Mouse (Mus musculus) forebrain, embryonic 13.5 days (tissue): Measurements from ENCODE around the gene Slc34a1. TPM values are rescaled to one million over a fixed set of nuclear protein-coding genes. Genes with fewer than 3 reads are reported as not detected.
A peak's percentile ranks its signal among the peaks of the same experiment; 100 is the strongest.
"Not testable (repeated sequence)": the region's sequence is repeated elsewhere in the genome, so short reads cannot be mapped to it uniquely, and the experiment has no call there.

ENCODE experiments used
- ATAC-seq: fragments of 200-750 bp; cut with Nextera tagmentation; 2 replicates; pipeline ENCODE4 v1.8.0; 2017
- H3K27ac ChIP-seq: fragments of 300-500 bp; sonication (generic); 2 replicates; pipeline ENCODE4 v1.5.1; 2015; ENCODE audit warnings: inconsistent platforms, mild to moderate bottlenecking, moderate library complexity
- H3K27me3 ChIP-seq: fragments of 300-500 bp; sonication (generic); 2 replicates; pipeline ENCODE4 v1.6.1; 2015; ENCODE audit warnings: mild to moderate bottlenecking, inconsistent platforms
- H3K36me3 ChIP-seq: fragments of 300-500 bp; sonication (generic); 2 replicates; pipeline ENCODE4 v1.6.1; 2015; ENCODE audit warnings: mild to moderate bottlenecking, inconsistent platforms; ENCODE audit not compliant: poor library complexity, severe bottlenecking
- H3K4me1 ChIP-seq: fragments of 300-500 bp; sonication (generic); 2 replicates; pipeline ENCODE4 v1.6.1; 2015; ENCODE audit warnings: inconsistent platforms
- H3K4me2 ChIP-seq: fragments of 300-500 bp; sonication (generic); 2 replicates; pipeline ENCODE4 v1.6.1; 2015; ENCODE audit warnings: inconsistent platforms, mild to moderate bottlenecking, moderate library complexity
- H3K4me3 ChIP-seq: fragments of 300-500 bp; sonication (generic); 2 replicates; pipeline ENCODE4 v1.5.1; 2015; ENCODE audit warnings: mild to moderate bottlenecking, inconsistent platforms
- H3K9ac ChIP-seq: fragments of 300-500 bp; sonication (generic); 2 replicates; pipeline ENCODE4 v1.6.1; 2015; ENCODE audit warnings: mild to moderate bottlenecking, inconsistent platforms
- H3K9me3 ChIP-seq: fragments of 300-500 bp; sonication (generic); replicated peaks from 2 replicates; pipeline ENCODE4 v1.6.1; 2016; ENCODE audit warnings: inconsistent platforms
- WGBS: fragments of 180-500 bp; shearing (Covaris S2); methylation state at CpG from one replicate; pipeline ENCODE4 v1.1.7; 2015; 5-methylcytosine and 5-hydroxymethylcytosine counted together
- polyA plus RNA-seq: library from polyadenylated mRNA; unstranded; fragments of >200 nt; fragmentation: Nextera tagmentation; extraction: Ambion mirVana; gene quantifications from 2 replicates; pipeline ENCODE4 v1.2.1, GENCODE M21; 2015

Slc34a1 gene
- polyA plus RNA-seq, 1 experiment from 2014 or later: not detected

GRCm38 (mm10) chr13:55429226-55429888, 31.4 kb downstream of the Slc34a1 start:
- H3K27ac ChIP-seq: no peak overlapping the region
- no peaks in the 10 kb centered on the region for H3K27me3 ChIP-seq
- H3K4me2 ChIP-seq: no peak overlapping the region
- WGBS: 80% methylated on average over 12 of the region's 12 CpGs
- no peak overlapping the region for H3K9ac ChIP-seq
- no peak overlapping the region for H3K4me3 ChIP-seq
- no peaks in the 10 kb centered on the region for H3K9me3 ChIP-seq
- no peak for ATAC-seq
- no peaks in the 10 kb centered on the region for H3K36me3 ChIP-seq
- H3K4me1 ChIP-seq: no peaks in the 10 kb centered on the region

GRCm38 (mm10) chr13:55430566-55430965, 32.6 kb downstream of the Slc34a1 start:
- Histone ChIP-seq H3K4me1 (no peaks in the 10 kb centered on the region), H3K4me3 (no peak overlapping the region), H3K9me3 (no peaks in the 10 kb centered on the region), H3K36me3 (no peaks in the 10 kb centered on the region), H3K27me3 (no peaks in the 10 kb centered on the region), H3K4me2 (no peak overlapping the region), H3K27ac (no peak overlapping the region), H3K9ac (no peak overlapping the region)
- WGBS: 93% methylated on average over 2 of the region's 2 CpGs
- no peak for ATAC-seq

GRCm38 (mm10) chr13:55431889-55432685, 34.1 kb downstream of the Slc34a1 start:
- no peaks in the 10 kb centered on the region for H3K36me3 ChIP-seq
- no peak overlapping the region for H3K4me3 ChIP-seq
- no peaks in the 10 kb centered on the region for H3K9me3 ChIP-seq
- no peak overlapping the region for H3K27ac ChIP-seq
- H3K27me3 ChIP-seq: no peaks in the 10 kb centered on the region
- no peak overlapping the region for H3K4me2 ChIP-seq
- ATAC-seq: no peak
- no peaks in the 10 kb centered on the region for H3K4me1 ChIP-seq
- no peak overlapping the region for H3K9ac ChIP-seq
- 78% methylated on average over 10 of the region's 10 CpGs for WGBS

GRCm38 (mm10) chr13:55437111-55437629, 39.2 kb downstream of the Slc34a1 start:
- not testable (repeated sequence) for H3K4me2 ChIP-seq, H3K27ac ChIP-seq, H3K27me3 ChIP-seq, H3K4me1 ChIP-seq, H3K4me3 ChIP-seq, H3K9me3 ChIP-seq, H3K9ac ChIP-seq, ATAC-seq, H3K36me3 ChIP-seq
- 89% methylated on average over 15 of the region's 15 CpGs for WGBS

- peak overlapping the region; percentile 95 for H3K27ac ChIP-seq
These were observed 45.9 kb downstream of the Slc34a1 start for GRCm38 (mm10) chr13:55443799-55444285.

GRCm38 (mm10) chr13:55444286-55444936, 46.4 kb downstream of the Slc34a1 start:
- WGBS: 1% methylated on average over 33 of the region's 33 CpGs
- H3K27me3 ChIP-seq: no peaks in the 10 kb centered on the region
- peaks cover 6% of the 10 kb centered on the region for H3K36me3 ChIP-seq
- H3K4me1 ChIP-seq: peaks cover 38% of the 10 kb centered on the region
- H3K9ac ChIP-seq: peak overlapping the region; percentile 71
- ATAC-seq: peak; percentile 73
- H3K4me2 ChIP-seq: peak overlapping the region; percentile 70
- H3K9me3 ChIP-seq: no peaks in the 10 kb centered on the region
- peak overlapping the region; percentile 87 for H3K4me3 ChIP-seq
- peak overlapping the region; percentile 95 for H3K27ac ChIP-seq

More at GRCm38 (mm10) chr13:55443799-55444285, 45.9 kb downstream of the Slc34a1 start:
- Histone ChIP-seq H3K36me3 (peaks cover under 1% of the 10 kb centered on the region; the same call in 1 of the 2 replicates), H3K9me3 (no peaks in the 10 kb centered on the region), H3K4me1 (peaks cover 38% of the 10 kb centered on the region), H3K4me3 (peak overlapping the region; percentile 87), H3K4me2 (peak overlapping the region; percentile 70), H3K9ac (peak overlapping the region; percentile 71), H3K27me3 (no peaks in the 10 kb centered on the region)
- no peak for ATAC-seq
- WGBS: 44% methylated on average over 9 of the region's 9 CpGs

GRCm38 (mm10) chr13:55444937-55445315, 46.9 kb downstream of the Slc34a1 start, which contains the start of gene Grk6:
Grk6 (plus strand) TSS chr13:55445072.
- Histone ChIP-seq H3K27me3 (no peaks in the 10 kb centered on the region), H3K9me3 (no peaks in the 10 kb centered on the region), H3K9ac (peak within 1 kb of the TSS; percentile 96), H3K4me1 (peaks cover 38% of the 10 kb centered on the region), H3K27ac (peak within 1 kb of the TSS; percentile 95), H3K4me3 (peak within 1 kb of the TSS; percentile 87), H3K4me2 (peak within 1 kb of the TSS; percentile 90), H3K36me3 (peaks cover 11% of the 10 kb centered on the region)
- under 1% methylated on average over 35 of the region's 35 CpGs for WGBS
- ATAC-seq: peak; percentile 96

- peaks cover 17% of the 10 kb centered on the region for H3K36me3 ChIP-seq
- peaks cover 38% of the 10 kb centered on the region for H3K4me1 ChIP-seq
- no peaks in the 10 kb centered on the region for H3K9me3 ChIP-seq
- H3K4me2 ChIP-seq: peak overlapping the region; percentile 90
- H3K27me3 ChIP-seq: no peaks in the 10 kb centered on the region
- H3K4me3 ChIP-seq: peak overlapping the region; percentile 87
- H3K27ac ChIP-seq: peak overlapping the region; percentile 95
- peak overlapping the region; percentile 96 for H3K9ac ChIP-seq
- under 1% methylated on average over 65 of the region's 66 CpGs for WGBS
- ATAC-seq: no peak
These were observed 47.5 kb downstream of the Slc34a1 start for GRCm38 (mm10) chr13:55445361-55446091.

- 84% methylated on average over 6 of the region's 6 CpGs for WGBS
- H3K4me1 ChIP-seq: peaks cover 38% of the 10 kb centered on the region
- peak overlapping the region; percentile 96 for H3K9ac ChIP-seq
- no peaks in the 10 kb centered on the region for H3K9me3 ChIP-seq
- H3K4me3 ChIP-seq: peak overlapping the region; percentile 87
- H3K36me3 ChIP-seq: peaks cover 28% of the 10 kb centered on the region
- 0 out of 2 replicates have a peak overlapping the region, but pooled peaks have one; percentile 95 for H3K27ac ChIP-seq
- no peaks in the 10 kb centered on the region for H3K27me3 ChIP-seq
- H3K4me2 ChIP-seq: peak overlapping the region; percentile 90
- no peak for ATAC-seq
These were observed 48.6 kb downstream of the Slc34a1 start for GRCm38 (mm10) chr13:55446483-55447105.

GRCm38 (mm10) chr13:55447543-55447943, 49.6 kb downstream of the Slc34a1 start:
- peak overlapping the region; percentile 90; the same call in 1 of the 2 replicates for H3K4me2 ChIP-seq

GRCm38 (mm10) chr13:55448131-55448530, 50.1 kb downstream of the Slc34a1 start:
- WGBS: 90% methylated on average over 5 of the region's 5 CpGs
- no peaks in the 10 kb centered on the region for H3K27me3 ChIP-seq
- H3K36me3 ChIP-seq: peaks cover 43% of the 10 kb centered on the region
- no peak overlapping the region for H3K4me3 ChIP-seq
- H3K9ac ChIP-seq: 0 out of 2 replicates have a peak overlapping the region, but pooled peaks have one; percentile 30
- H3K9me3 ChIP-seq: no peaks in the 10 kb centered on the region
- H3K27ac ChIP-seq: no peak overlapping the region
- H3K4me1 ChIP-seq: peaks cover 38% of the 10 kb centered on the region
- H3K4me2 ChIP-seq: no peak overlapping the region
- no peak for ATAC-seq

More at GRCm38 (mm10) chr13:55447543-55447943, 49.6 kb downstream of the Slc34a1 start:
- WGBS: 53% methylated on average over 3 of the region's 3 CpGs
- Histone ChIP-seq H3K9ac (peak overlapping the region; percentile 30; the same call in 1 of the 2 replicates), H3K36me3 (peaks cover 37% of the 10 kb centered on the region), H3K27ac (no peak overlapping the region), H3K27me3 (no peaks in the 10 kb centered on the region), H3K4me1 (peaks cover 38% of the 10 kb centered on the region), H3K9me3 (no peaks in the 10 kb centered on the region), H3K4me3 (no peak overlapping the region)
- ATAC-seq: no peak
